Mouse (Mus musculus) limb, embryonic 11.5 days (tissue): ENCODE results near the gene Wrap53. TPM values are rescaled to one million over a fixed set of nuclear protein-coding genes. Genes with fewer than 3 reads are reported as not detected.

Experiments
- ATAC-seq: fragments of 200-750 bp; cut with Nextera tagmentation; 2 replicates; pipeline ENCODE4 v1.8.0; 2017; ENCODE audit warnings: low read depth; ENCODE audit not compliant: insufficient number of reproducible peaks, low FRiP score, low TSS enrichment
- DNase-seq: peaks from one replicate; pipeline ENCODE4 v3.0.0-alpha.2; 2015; ENCODE audit warnings: low spot score
- H3K27ac ChIP-seq: fragments of 300-500 bp; sonication (generic); replicated peaks from 2 replicates; pipeline ENCODE4 v1.5.1; 2014; ENCODE audit warnings: low read depth, mild to moderate bottlenecking, low read length
- H3K27me3 ChIP-seq: fragments of 300-500 bp; sonication (generic); 2 replicates; pipeline ENCODE4 v1.6.1; 2014; ENCODE audit warnings: mild to moderate bottlenecking, low read length, mixed read lengths; ENCODE audit not compliant: control insufficient read depth, insufficient read depth
- H3K36me3 ChIP-seq: fragments of 300-500 bp; sonication (generic); 2 replicates; pipeline ENCODE4 v1.6.1; 2014; ENCODE audit warnings: mild to moderate bottlenecking, low read length, moderate library complexity, mixed read lengths; ENCODE audit not compliant: control insufficient read depth, insufficient read depth
- H3K4me1 ChIP-seq: fragments of 300-500 bp; sonication (generic); 2 replicates; pipeline ENCODE4 v1.6.1; 2014; ENCODE audit warnings: low read length, mixed read lengths; ENCODE audit not compliant: control insufficient read depth, insufficient read depth
- H3K4me2 ChIP-seq: fragments of 300-500 bp; sonication (generic); 2 replicates; pipeline ENCODE4 v1.6.1; 2014; ENCODE audit warnings: low read depth, mild to moderate bottlenecking, moderate library complexity; ENCODE audit not compliant: severe bottlenecking
- H3K4me3 ChIP-seq: fragments of 300-500 bp; sonication (generic); 2 replicates; pipeline ENCODE4 v1.5.1; 2014; ENCODE audit warnings: low read depth, low read length
- H3K9ac ChIP-seq: fragments of 300-500 bp; sonication (generic); 2 replicates; pipeline ENCODE4 v1.6.1; 2014; ENCODE audit warnings: mild to moderate bottlenecking, low read length
- H3K9me3 ChIP-seq: fragments of 300-500 bp; sonication (generic); 2 replicates; pipeline ENCODE4 v1.6.1; 2016; ENCODE audit warnings: low read length; ENCODE audit not compliant: control insufficient read depth
- WGBS: fragments of 180-500 bp; shearing (Covaris S2); extraction: QIAGEN DNeasy Blood & Tissue Kit; methylation state at CpG from one replicate; pipeline ENCODE4 v1.1.7; 2014; 5-methylcytosine and 5-hydroxymethylcytosine counted together
- polyA plus RNA-seq: library from polyadenylated mRNA; unstranded; fragments of >200 nt; fragmentation: Nextera tagmentation; extraction: Ambion mirVana; gene quantifications from 2 replicates; pipeline ENCODE4 v1.2.1, GENCODE M21; 2014

Wrap53 gene
- polyA plus RNA-seq, 1 experiment from 2014 or later: 46.9 TPM

GRCm38 (mm10) chr11:69592799-69593198 lies 12.7 kb upstream of the Wrap53 start:
- DNase-seq: no peak
- no peak for ATAC-seq
- Histone ChIP-seq H3K4me3 (no peak overlapping the region), H3K27ac (no peak overlapping the region), H3K4me2 (no peak overlapping the region), H3K36me3 (peaks cover 39% of the 10 kb centered on the region), H3K27me3 (no peaks in the 10 kb centered on the region), H3K9ac (no peak overlapping the region), H3K9me3 (no peaks in the 10 kb centered on the region), H3K4me1 (no peaks in the 10 kb centered on the region)
- 90% methylated on average over 4 of the region's 4 CpGs for WGBS

- Histone ChIP-seq H3K4me2 (no peak overlapping the region), H3K9me3 (no peaks in the 10 kb centered on the region), H3K27me3 (no peaks in the 10 kb centered on the region), H3K27ac (no peak overlapping the region), H3K36me3 (peaks cover 39% of the 10 kb centered on the region), H3K4me1 (no peaks in the 10 kb centered on the region), H3K4me3 (no peak overlapping the region), H3K9ac (no peak overlapping the region)
- 87% methylated on average over 7 of the region's 7 CpGs for WGBS
- ATAC-seq (no peak), DNase-seq (no peak)
Measured at GRCm38 (mm10) chr11:69591899-69592637, 12.0 kb upstream of the Wrap53 start.

GRCm38 (mm10) chr11:69591424-69591823 lies 11.4 kb upstream of the Wrap53 start:
- Histone ChIP-seq H3K27me3 (no peaks in the 10 kb centered on the region), H3K4me1 (no peaks in the 10 kb centered on the region), H3K9me3 (no peaks in the 10 kb centered on the region), H3K9ac (no peak overlapping the region), H3K4me2 (no peak overlapping the region), H3K4me3 (no peak overlapping the region), H3K27ac (no peak overlapping the region), H3K36me3 (peaks cover 39% of the 10 kb centered on the region)
- 84% methylated on average over 3 of the region's 3 CpGs for WGBS
- DNase-seq: no peak
- no peak for ATAC-seq

GRCm38 (mm10) chr11:69590622-69591021 lies 10.6 kb upstream of the Wrap53 start:
- Histone ChIP-seq H3K9me3 (no peaks in the 10 kb centered on the region), H3K4me3 (no peak overlapping the region), H3K9ac (no peak overlapping the region), H3K27ac (no peak overlapping the region), H3K4me1 (no peaks in the 10 kb centered on the region), H3K27me3 (no peaks in the 10 kb centered on the region), H3K36me3 (peaks cover 39% of the 10 kb centered on the region), H3K4me2 (no peak overlapping the region)
- WGBS: 94% methylated on average over 8 of the region's 8 CpGs
- no peak for ATAC-seq
- no peak for DNase-seq

GRCm38 (mm10) chr11:69589207-69589834 lies 9.3 kb upstream of the Wrap53 start:
- 92% methylated on average over 22 of the region's 22 CpGs for WGBS
- no peaks in the 10 kb centered on the region for H3K9me3 ChIP-seq
- peaks cover 39% of the 10 kb centered on the region for H3K36me3 ChIP-seq
- H3K4me1 ChIP-seq: no peaks in the 10 kb centered on the region
- H3K27ac ChIP-seq: no peak overlapping the region
- no peak overlapping the region for H3K9ac ChIP-seq
- no peak overlapping the region for H3K4me3 ChIP-seq
- no peaks in the 10 kb centered on the region for H3K27me3 ChIP-seq
- no peak for ATAC-seq
- no peak for DNase-seq
- H3K4me2 ChIP-seq: no peak overlapping the region

GRCm38 (mm10) chr11:69585718-69586325 lies 5.8 kb upstream of the Wrap53 start:
- H3K9me3 ChIP-seq: no peaks in the 10 kb centered on the region
- WGBS: 87% methylated on average over 7 of the region's 7 CpGs
- H3K4me2 ChIP-seq: no peak overlapping the region
- peaks cover 23% of the 10 kb centered on the region for H3K36me3 ChIP-seq
- ATAC-seq (no peak), DNase-seq (no peak)
- no peak overlapping the region for H3K9ac ChIP-seq
- H3K4me3 ChIP-seq: no peak overlapping the region
- H3K27ac ChIP-seq: no peak overlapping the region
- 0 out of 2 replicates have a peak, but pooled peaks cover 4% of the 10 kb centered on the region for H3K4me1 ChIP-seq
- H3K27me3 ChIP-seq: no peaks in the 10 kb centered on the region

GRCm38 (mm10) chr11:69584937-69585336 lies 4.9 kb upstream of the Wrap53 start:
- H3K27me3 ChIP-seq: no peaks in the 10 kb centered on the region
- H3K4me3 ChIP-seq: no peak overlapping the region
- ATAC-seq (no peak), DNase-seq (no peak)
- peaks cover 18% of the 10 kb centered on the region for H3K36me3 ChIP-seq
- 95% methylated on average over 13 of the region's 13 CpGs for WGBS
- H3K4me1 ChIP-seq: 0 out of 2 replicates have a peak, but pooled peaks cover 4% of the 10 kb centered on the region
- no peak overlapping the region for H3K27ac ChIP-seq
- no peaks in the 10 kb centered on the region for H3K9me3 ChIP-seq
- H3K4me2 ChIP-seq: no peak overlapping the region
- no peak overlapping the region for H3K9ac ChIP-seq

GRCm38 (mm10) chr11:69584008-69584407 lies 4.0 kb upstream of the Wrap53 start:
- 0 out of 2 replicates have a peak, but pooled peaks cover 4% of the 10 kb centered on the region for H3K4me1 ChIP-seq
- H3K36me3 ChIP-seq: peaks cover 10% of the 10 kb centered on the region
- no peak overlapping the region for H3K4me2 ChIP-seq
- ATAC-seq (no peak), DNase-seq (no peak)
- H3K27ac ChIP-seq: no peak overlapping the region
- H3K4me3 ChIP-seq: no peak overlapping the region
- H3K27me3 ChIP-seq: no peaks in the 10 kb centered on the region
- 86% methylated on average over 7 of the region's 7 CpGs for WGBS
- H3K9me3 ChIP-seq: no peaks in the 10 kb centered on the region
- no peak overlapping the region for H3K9ac ChIP-seq
